Mouse (Mus musculus) thymus, postnatal 36 days (tissue): Measurements from ENCODE around the gene Sumo1.
"Not testable (repeated sequence)": the region's sequence is repeated elsewhere in the genome, so short reads cannot be mapped to it uniquely, and the experiment has no call there.

Experiments used
- DNase-seq, 2 experiments: peaks; one replicate each; pipeline ENCODE4 v3.0.0; 2022; ENCODE audit warnings: mixed read lengths in 2 of 2

Sumo1 gene

GRCm38 (mm10) chr1:59633056-59633455 is 37.6 kb downstream of the Sumo1 start:
- DNase-seq, result no peak

GRCm38 (mm10) chr1:59631986-59632659 is 38.5 kb downstream of the Sumo1 start:
- no peak for DNase-seq

- DNase-seq, result not testable (repeated sequence)
These were observed 40.3 kb downstream of the Sumo1 start for GRCm38 (mm10) chr1:59630356-59630755.

- DNase-seq, result no peak
These were observed 41.4 kb downstream of the Sumo1 start for GRCm38 (mm10) chr1:59629194-59629593.

GRCm38 (mm10) chr1:59625410-59625809 is 45.2 kb downstream of the Sumo1 start:
- no peak for DNase-seq

GRCm38 (mm10) chr1:59623325-59624017 is 47.2 kb downstream of the Sumo1 start:
- peak; percentile 51 to 52 for DNase-seq

GRCm38 (mm10) chr1:59619201-59619600 is 51.4 kb downstream of the Sumo1 start:
- no peak for DNase-seq

- no peak for DNase-seq
These were observed 55.6 kb downstream of the Sumo1 start for GRCm38 (mm10) chr1:59615021-59615420.

- DNase-seq, result peak; percentile 60 to 61
These were observed 56.8 kb downstream of the Sumo1 start for GRCm38 (mm10) chr1:59613795-59614194.

- DNase-seq, result no peak
These were observed 59.7 kb downstream of the Sumo1 start for GRCm38 (mm10) chr1:59610929-59611328.

- DNase-seq, result no peak
These were observed 60.7 kb downstream of the Sumo1 start for GRCm38 (mm10) chr1:59609896-59610295.

GRCm38 (mm10) chr1:59609458-59609857 is 61.2 kb downstream of the Sumo1 start:
- no peak for DNase-seq

GRCm38 (mm10) chr1:59608920-59609319 is 61.7 kb downstream of the Sumo1 start:
- peak; percentile 50 to 69 for DNase-seq

- DNase-seq, result no peak
These were observed 62.4 kb downstream of the Sumo1 start for GRCm38 (mm10) chr1:59608125-59608762.

GRCm38 (mm10) chr1:59607071-59607470 is 63.6 kb downstream of the Sumo1 start:
- DNase-seq, result no peak

GRCm38 (mm10) chr1:59606479-59606878 is 64.2 kb downstream of the Sumo1 start:
- no peak for DNase-seq

- no peak for DNase-seq
These were observed 66.7 kb downstream of the Sumo1 start for GRCm38 (mm10) chr1:59603893-59604292.

- no peak for DNase-seq
These were observed 67.3 kb downstream of the Sumo1 start for GRCm38 (mm10) chr1:59603417-59603712.

- DNase-seq, result peak; percentile 19 to 36
These were observed 67.9 kb downstream of the Sumo1 start for GRCm38 (mm10) chr1:59602531-59603416.

GRCm38 (mm10) chr1:59595609-59596008 is 75.0 kb downstream of the Sumo1 start:
- DNase-seq, result no peak

- no peak for DNase-seq
These were observed 75.9 kb downstream of the Sumo1 start for GRCm38 (mm10) chr1:59594586-59595266.

GRCm38 (mm10) chr1:59593622-59594035 is 77.0 kb downstream of the Sumo1 start:
- DNase-seq, result no peak
